Mouse (Mus musculus) hindbrain, embryonic 12.5 days (tissue): Measurements from ENCODE around the gene Hint3. TPM values are rescaled to one million over a fixed set of nuclear protein-coding genes. Genes with fewer than 3 reads are reported as not detected.

Experiments used
- ATAC-seq: fragments of 200-750 bp; cut with Nextera tagmentation; 2 replicates; pipeline ENCODE4 v1.8.0; 2017; ENCODE audit warnings: moderate TSS enrichment; ENCODE audit not compliant: low FRiP score
- H3K27ac ChIP-seq: fragments of 300-500 bp; sonication (generic); 2 replicates; pipeline ENCODE4 v1.5.1; 2016; ENCODE audit warnings: mild to moderate bottlenecking
- H3K27me3 ChIP-seq: fragments of 300-500 bp; sonication (generic); 2 replicates; pipeline ENCODE4 v1.6.1; 2016; ENCODE audit warnings: mild to moderate bottlenecking
- H3K36me3 ChIP-seq: fragments of 300-500 bp; sonication (generic); 2 replicates; pipeline ENCODE4 v1.6.1; 2016; ENCODE audit warnings: mild to moderate bottlenecking
- H3K4me1 ChIP-seq: fragments of 300-500 bp; sonication (generic); 2 replicates; pipeline ENCODE4 v1.6.1; 2016
- H3K4me2 ChIP-seq: fragments of 300-500 bp; sonication (generic); replicated peaks from 2 replicates; pipeline ENCODE4 v1.6.1; 2016; ENCODE audit warnings: mild to moderate bottlenecking
- H3K4me3 ChIP-seq: fragments of 300-500 bp; sonication (generic); 2 replicates; pipeline ENCODE4 v1.5.1; 2016; ENCODE audit warnings: mild to moderate bottlenecking
- H3K9ac ChIP-seq: fragments of 300-500 bp; sonication (generic); 2 replicates; pipeline ENCODE4 v1.6.1; 2016; ENCODE audit warnings: mild to moderate bottlenecking, moderate library complexity
- H3K9me3 ChIP-seq: fragments of 300-500 bp; sonication (generic); replicated peaks from 2 replicates; pipeline ENCODE4 v1.6.1; 2016; ENCODE audit warnings: mild to moderate bottlenecking
- WGBS: fragments of 180-500 bp; shearing (Covaris S2); methylation state at CpG from one replicate; pipeline ENCODE4 v1.1.7; 2016; 5-methylcytosine and 5-hydroxymethylcytosine counted together
- polyA plus RNA-seq: library from polyadenylated mRNA; unstranded; fragments of >200 nt; fragmentation: Nextera tagmentation; extraction: Ambion mirVana; gene quantifications from 2 replicates; pipeline ENCODE4 v1.2.1, GENCODE M21; 2016

Hint3 gene
- polyA plus RNA-seq, 1 experiment from 2014 or later = 22.6 TPM

GRCm38 (mm10) chr10:30624161-30625019, 5.0 kb downstream of the Hint3 start:
- H3K4me2 ChIP-seq = no peak overlapping the region
- H3K27ac ChIP-seq = no peak overlapping the region
- H3K4me3 ChIP-seq = no peak overlapping the region
- H3K9me3 ChIP-seq = no peaks in the 10 kb centered on the region
- peak; percentile 70 for ATAC-seq
- peaks cover 3% of the 10 kb centered on the region for H3K4me1 ChIP-seq
- H3K36me3 ChIP-seq = no peaks in the 10 kb centered on the region
- H3K27me3 ChIP-seq = no peaks in the 10 kb centered on the region
- 74% methylated on average over 5 of the region's 5 CpGs for WGBS
- no peak overlapping the region for H3K9ac ChIP-seq

GRCm38 (mm10) chr10:30622928-30623327, 6.5 kb downstream of the Hint3 start:
- peaks cover 3% of the 10 kb centered on the region for H3K4me1 ChIP-seq
- H3K27me3 ChIP-seq = no peaks in the 10 kb centered on the region
- ATAC-seq = no peak
- H3K4me3 ChIP-seq = no peak overlapping the region
- H3K9ac ChIP-seq = no peak overlapping the region
- H3K9me3 ChIP-seq = no peaks in the 10 kb centered on the region
- no peak overlapping the region for H3K27ac ChIP-seq
- no peak overlapping the region for H3K4me2 ChIP-seq
- H3K36me3 ChIP-seq = no peaks in the 10 kb centered on the region

GRCm38 (mm10) chr10:30618918-30619210, 10.6 kb downstream of the Hint3 start:
- WGBS = 49% methylated on average over 3 of the region's 3 CpGs
- H3K4me2 ChIP-seq = peak overlapping the region; percentile 69
- H3K9me3 ChIP-seq = no peaks in the 10 kb centered on the region
- 0 out of 2 replicates have a peak, but pooled peaks have one; percentile 0 for ATAC-seq
- H3K4me3 ChIP-seq = peak overlapping the region; percentile 69
- no peaks in the 10 kb centered on the region for H3K36me3 ChIP-seq
- peak overlapping the region; percentile 67; the same call in 1 of the 2 replicates for H3K9ac ChIP-seq
- no peaks in the 10 kb centered on the region for H3K27me3 ChIP-seq
- H3K4me1 ChIP-seq = peaks cover 2% of the 10 kb centered on the region; the same call in 1 of the 2 replicates
- H3K27ac ChIP-seq = no peak overlapping the region

- Histone ChIP-seq H3K4me2 (peak overlapping the region; percentile 69), H3K4me1 (peaks cover 2% of the 10 kb centered on the region; the same call in 1 of the 2 replicates), H3K27me3 (no peaks in the 10 kb centered on the region), H3K9me3 (no peaks in the 10 kb centered on the region), H3K36me3 (no peaks in the 10 kb centered on the region), H3K4me3 (peak overlapping the region; percentile 69), H3K9ac (peak overlapping the region; percentile 67), H3K27ac (peak overlapping the region; percentile 92)
- WGBS = 1% methylated on average over 49 of the region's 49 CpGs
- ATAC-seq = peak; percentile 100
These were observed 11.1 kb downstream of the Hint3 start for GRCm38 (mm10) chr10:30618091-30618917.

GRCm38 (mm10) chr10:30613039-30613438, 16.4 kb downstream of the Hint3 start:
- 88% methylated on average over 4 of the region's 4 CpGs for WGBS
- Histone ChIP-seq H3K36me3 (0 out of 2 replicates have a peak, but pooled peaks cover under 1% of the 10 kb centered on the region), H3K27ac (no peak overlapping the region), H3K4me2 (no peak overlapping the region), H3K9me3 (no peaks in the 10 kb centered on the region), H3K9ac (no peak overlapping the region), H3K4me3 (no peak overlapping the region), H3K27me3 (no peaks in the 10 kb centered on the region), H3K4me1 (peaks cover 2% of the 10 kb centered on the region; the same call in 1 of the 2 replicates)
- no peak for ATAC-seq

- Histone ChIP-seq H3K9me3 (no peaks in the 10 kb centered on the region), H3K27ac (no peak overlapping the region), H3K4me1 (no peaks in the 10 kb centered on the region), H3K27me3 (no peaks in the 10 kb centered on the region), H3K9ac (no peak overlapping the region), H3K4me2 (no peak overlapping the region), H3K4me3 (no peak overlapping the region), H3K36me3 (0 out of 2 replicates have a peak, but pooled peaks cover 3% of the 10 kb centered on the region)
- no peak for ATAC-seq
These were observed 19.8 kb downstream of the Hint3 start for GRCm38 (mm10) chr10:30609614-30610013.

GRCm38 (mm10) chr10:30608109-30608508, 21.3 kb downstream of the Hint3 start:
- Histone ChIP-seq H3K4me2 (no peak overlapping the region), H3K9me3 (no peaks in the 10 kb centered on the region), H3K4me1 (no peaks in the 10 kb centered on the region), H3K36me3 (0 out of 2 replicates have a peak, but pooled peaks cover 3% of the 10 kb centered on the region), H3K4me3 (no peak overlapping the region), H3K9ac (no peak overlapping the region), H3K27me3 (no peaks in the 10 kb centered on the region), H3K27ac (no peak overlapping the region)
- WGBS = 72% methylated on average over 2 of the region's 2 CpGs
- no peak for ATAC-seq

GRCm38 (mm10) chr10:30600542-30600966, 28.9 kb downstream of the Hint3 start, which contains the start of gene Trmt11:
Gene Trmt11 (minus strand): TSS chr10:30600749.
- Histone ChIP-seq H3K36me3 (peaks cover 12% of the 10 kb centered on the region), H3K9me3 (no peaks in the 10 kb centered on the region), H3K4me1 (peaks cover 13% of the 10 kb centered on the region), H3K27me3 (no peaks in the 10 kb centered on the region), H3K9ac (peak within 1 kb of the TSS; percentile 88), H3K4me3 (peak within 1 kb of the TSS; percentile 88), H3K4me2 (peak within 1 kb of the TSS; percentile 79), H3K27ac (peak within 1 kb of the TSS; percentile 88)
- WGBS = under 1% methylated on average over 28 of the region's 28 CpGs
- peak; percentile 96 for ATAC-seq

GRCm38 (mm10) chr10:30600094-30600534, 29.3 kb downstream of the Hint3 start:
- Histone ChIP-seq H3K36me3 (peaks cover 16% of the 10 kb centered on the region), H3K27ac (peak overlapping the region; percentile 88), H3K4me3 (peak overlapping the region; percentile 88), H3K9ac (peak overlapping the region; percentile 88), H3K27me3 (no peaks in the 10 kb centered on the region), H3K4me2 (peak overlapping the region; percentile 79), H3K9me3 (no peaks in the 10 kb centered on the region), H3K4me1 (peaks cover 13% of the 10 kb centered on the region)
- ATAC-seq = peak; percentile 88
- under 1% methylated on average over 27 of the region's 27 CpGs for WGBS

- ATAC-seq = no peak
- peaks cover 41% of the 10 kb centered on the region for H3K36me3 ChIP-seq
- 71% methylated on average over 5 of the region's 5 CpGs for WGBS
These were observed 42.4 kb downstream of the Hint3 start for GRCm38 (mm10) chr10:30587037-30587436.

GRCm38 (mm10) chr10:30585691-30586090, 43.7 kb downstream of the Hint3 start:
- Histone ChIP-seq H3K9me3 (no peaks in the 10 kb centered on the region), H3K36me3 (peaks cover 41% of the 10 kb centered on the region), H3K27ac (no peak overlapping the region), H3K27me3 (no peaks in the 10 kb centered on the region), H3K4me1 (no peaks in the 10 kb centered on the region), H3K9ac (no peak overlapping the region), H3K4me3 (no peak overlapping the region), H3K4me2 (no peak overlapping the region)
- WGBS = 96% methylated on average over 1 of the region's 1 CpGs
- ATAC-seq = no peak

More at GRCm38 (mm10) chr10:30587037-30587436, 42.4 kb downstream of the Hint3 start:
- Histone ChIP-seq H3K4me3 (no peak overlapping the region), H3K4me1 (no peaks in the 10 kb centered on the region), H3K9me3 (no peaks in the 10 kb centered on the region), H3K4me2 (no peak overlapping the region), H3K27me3 (no peaks in the 10 kb centered on the region), H3K9ac (no peak overlapping the region), H3K27ac (no peak overlapping the region)

- no peaks in the 10 kb centered on the region for H3K9me3 ChIP-seq
- H3K9ac ChIP-seq = no peak overlapping the region
- 95% methylated on average over 5 of the region's 5 CpGs for WGBS
- H3K4me2 ChIP-seq = no peak overlapping the region
- no peaks in the 10 kb centered on the region for H3K27me3 ChIP-seq
- no peak overlapping the region for H3K27ac ChIP-seq
- peaks cover 11% of the 10 kb centered on the region; the same call in 1 of the 2 replicates for H3K36me3 ChIP-seq
- no peaks in the 10 kb centered on the region for H3K4me1 ChIP-seq
- no peak for ATAC-seq
- no peak overlapping the region for H3K4me3 ChIP-seq
These were observed 51.7 kb downstream of the Hint3 start for GRCm38 (mm10) chr10:30577670-30578280.
